Mouse (Mus musculus): ENCODE measurements around the gene Haao.

GRCm38 (mm10) chr17:83803987-83804386 lies 43.8 kb downstream of the Haao start:
- no peak for TF ChIP-seq CTCF (IDR thresholded peaks at IDR 0.05; ENCODE audit: low read depth)
- TF ChIP-seq EP300 (IDR thresholded peaks at IDR 0.05; ENCODE audit: low read depth): no peak
